Mouse (Mus musculus): ENCODE results near the gene Prkch. TPM values are rescaled to one million over a fixed set of nuclear protein-coding genes. Genes with fewer than 3 reads are reported as not detected.

The Prkch gene
- polyA plus RNA-seq, 1 experiment from 2014 or later: 6.1 TPM

DNA sequence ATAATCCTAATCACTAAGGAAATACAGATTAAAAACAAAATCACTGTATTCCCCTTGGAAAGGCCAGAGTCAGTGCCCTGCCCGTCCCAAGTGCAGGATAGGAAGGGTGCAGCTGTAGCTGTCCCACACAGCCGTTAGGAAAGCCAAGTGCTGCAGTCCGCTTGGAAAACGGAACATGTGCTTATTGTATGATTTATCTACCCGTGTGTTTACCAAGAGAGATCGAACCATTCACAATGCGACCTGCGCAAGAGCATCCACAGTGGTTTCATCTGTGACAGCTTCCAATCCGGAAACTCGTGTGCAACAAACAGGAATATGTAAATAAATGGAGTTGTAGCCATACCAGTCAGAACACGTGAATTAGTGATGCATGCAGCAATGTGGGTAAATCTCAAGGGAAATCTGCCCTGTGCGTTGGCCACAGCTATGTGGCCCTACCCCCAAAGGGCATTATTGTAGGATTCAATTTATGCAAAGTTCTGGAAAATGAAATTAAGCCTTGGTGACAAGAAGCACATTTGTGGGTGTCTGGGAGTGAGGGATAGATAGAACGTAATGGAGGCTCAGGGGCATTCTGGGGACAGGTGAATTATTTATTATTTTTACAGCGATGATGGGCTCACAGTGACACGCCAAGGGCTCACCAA, 6.2 kb downstream of the Prkch start:
- Histone ChIP-seq H3K4me2 (no peak overlapping the region), H3K27me3 (ENCODE audit: control insufficient read depth, insufficient read depth, low read length) (peaks cover 11% of the 10 kb centered on the region), H3K36me3 (ENCODE audit: control insufficient read depth, insufficient read depth, low read length) (no peaks in the 10 kb centered on the region), H3K9me3 (ENCODE audit: control insufficient read depth, low read length) (no peaks in the 10 kb centered on the region), H3K9ac (ENCODE audit: low read length) (no peak overlapping the region), H3K4me3 (ENCODE audit: low read depth, low read length) (no peak overlapping the region), H3K27ac (ENCODE audit: low read depth, low read length) (no peak overlapping the region), H3K4me1 (ENCODE audit: control insufficient read depth, insufficient read depth, low read length) (no peaks in the 10 kb centered on the region)
- DNase-seq (ENCODE audit: low spot score, missing footprints) (no peak), ATAC-seq (ENCODE audit: low FRiP score) (no peak)
- 89% methylated on average over 15 of the region's 15 CpGs for WGBS

DNA sequence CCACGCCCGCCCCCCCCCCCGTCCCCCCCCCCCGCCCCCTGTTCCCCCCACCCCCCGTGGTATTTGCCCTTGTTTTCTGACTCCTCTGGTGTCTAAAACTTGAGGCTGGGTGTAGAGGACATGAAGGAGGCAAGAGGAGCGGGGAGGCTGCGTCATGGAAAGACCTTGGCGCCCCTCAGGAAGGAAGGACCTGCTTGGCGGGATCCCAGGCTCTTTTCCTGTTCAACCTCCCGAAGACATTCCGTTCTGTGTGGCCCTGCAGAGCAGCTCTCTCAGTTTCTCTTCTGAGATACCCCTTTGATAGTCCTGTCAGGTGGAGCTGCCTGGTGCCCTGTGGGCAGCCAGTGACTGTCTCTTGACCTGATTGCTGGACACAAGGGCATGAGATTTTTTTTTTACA, 7.0 kb downstream of the Prkch start:
- 69% methylated on average over 9 of the region's 11 CpGs for WGBS
- Histone ChIP-seq H3K27me3 (ENCODE audit: control insufficient read depth, insufficient read depth, low read length) (peaks cover 4% of the 10 kb centered on the region; the same call in 1 of the 2 replicates), H3K4me2 (no peak overlapping the region), H3K9me3 (ENCODE audit: control insufficient read depth, low read length) (no peaks in the 10 kb centered on the region), H3K36me3 (ENCODE audit: control insufficient read depth, insufficient read depth, low read length) (no peaks in the 10 kb centered on the region), H3K4me1 (ENCODE audit: control insufficient read depth, insufficient read depth, low read length) (no peaks in the 10 kb centered on the region), H3K27ac (ENCODE audit: low read depth, low read length) (no peak overlapping the region), H3K9ac (ENCODE audit: low read length) (no peak overlapping the region), H3K4me3 (ENCODE audit: low read depth, low read length) (no peak overlapping the region)
- no peak for DNase-seq (ENCODE audit: low spot score, missing footprints)
- no peak for ATAC-seq (ENCODE audit: low FRiP score)

DNA sequence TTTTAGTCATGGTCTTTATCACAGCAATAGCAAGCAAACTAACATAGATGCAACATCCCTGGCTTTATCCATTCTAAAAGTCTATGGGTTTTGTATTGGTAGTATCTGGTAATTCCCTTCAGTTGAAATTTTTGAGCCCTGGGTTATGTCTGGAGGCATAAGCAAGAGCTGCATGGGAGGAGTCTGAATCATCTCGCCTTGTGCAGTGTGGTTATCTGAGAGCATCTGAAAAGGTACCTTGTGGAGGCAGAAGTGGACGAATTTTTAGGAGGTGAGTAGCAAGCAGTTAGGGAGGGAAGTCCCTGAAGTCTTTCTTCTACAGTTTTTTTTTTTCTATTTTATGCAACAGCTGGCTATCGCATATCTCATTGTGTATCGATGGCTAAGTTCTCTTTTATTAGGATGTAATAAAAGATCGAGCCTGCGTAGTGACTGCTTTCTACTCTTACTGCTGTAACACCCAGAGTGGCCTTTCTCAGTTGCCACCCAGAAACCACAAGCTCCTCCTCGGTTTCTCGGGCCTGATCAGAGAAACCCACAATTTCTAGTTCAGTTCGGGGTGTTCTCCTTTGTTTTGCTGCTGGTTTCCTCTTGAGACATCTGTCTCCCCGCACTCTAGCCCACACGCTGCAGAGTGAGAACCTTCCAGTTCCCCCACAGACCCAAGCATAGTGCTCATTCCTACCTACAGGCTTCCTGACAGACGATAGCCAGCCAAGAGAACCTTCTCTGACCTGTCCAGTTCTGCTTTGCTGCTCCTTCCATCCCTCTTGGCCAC, 8.6 kb downstream of the Prkch start:
- 90% methylated on average over 12 of the region's 12 CpGs for WGBS
- no peak overlapping the region for H3K4me3 ChIP-seq (ENCODE audit: low read depth, low read length)
- no peak overlapping the region for H3K27ac ChIP-seq (ENCODE audit: low read depth, low read length)
- H3K9ac ChIP-seq (ENCODE audit: low read length): no peak overlapping the region
- no peak for DNase-seq (ENCODE audit: low spot score, missing footprints)
- no peaks in the 10 kb centered on the region for H3K27me3 ChIP-seq (ENCODE audit: control insufficient read depth, insufficient read depth, low read length)
- no peaks in the 10 kb centered on the region for H3K9me3 ChIP-seq (ENCODE audit: control insufficient read depth, low read length)
- no peak for ATAC-seq (ENCODE audit: low FRiP score)
- H3K4me2 ChIP-seq: no peak overlapping the region
- H3K4me1 ChIP-seq (ENCODE audit: control insufficient read depth, insufficient read depth, low read length): no peaks in the 10 kb centered on the region
- H3K36me3 ChIP-seq (ENCODE audit: control insufficient read depth, insufficient read depth, low read length): no peaks in the 10 kb centered on the region

DNA sequence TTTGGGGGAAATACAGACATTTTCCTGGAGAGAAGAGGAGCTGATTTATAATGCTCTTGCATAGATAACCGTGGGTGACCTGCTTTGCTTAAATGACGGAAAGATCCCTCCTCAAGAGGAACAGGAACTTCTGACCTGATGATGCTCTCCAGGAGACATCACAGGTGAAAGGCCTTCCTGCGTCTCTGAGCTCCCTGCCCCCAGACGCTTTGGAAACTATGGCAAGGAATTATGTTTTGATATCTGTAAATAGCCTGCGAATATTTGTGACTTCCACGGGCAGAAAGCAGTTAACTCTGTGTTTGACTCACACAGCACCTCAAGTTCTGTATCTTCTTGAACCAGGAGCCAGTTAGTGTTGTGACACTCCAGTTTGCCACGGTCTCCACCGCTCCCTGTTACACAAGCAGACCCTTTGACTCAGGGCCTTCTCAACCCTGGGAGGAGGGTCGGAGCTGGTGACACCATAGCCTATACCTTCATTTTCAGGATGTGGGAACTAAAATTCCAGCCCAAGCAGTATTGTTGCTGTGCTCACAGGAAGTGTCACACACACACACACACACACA, 9.7 kb downstream of the Prkch start:
- WGBS: 87% methylated on average over 9 of the region's 9 CpGs
- H3K4me2 ChIP-seq: no peak overlapping the region
- DNase-seq (ENCODE audit: low spot score, missing footprints) (no peak), ATAC-seq (ENCODE audit: low FRiP score) (no peak)
- H3K27me3 ChIP-seq (ENCODE audit: control insufficient read depth, insufficient read depth, low read length): no peaks in the 10 kb centered on the region
- H3K4me1 ChIP-seq (ENCODE audit: control insufficient read depth, insufficient read depth, low read length): no peaks in the 10 kb centered on the region
- H3K9ac ChIP-seq (ENCODE audit: low read length): no peak overlapping the region
- H3K36me3 ChIP-seq (ENCODE audit: control insufficient read depth, insufficient read depth, low read length): no peaks in the 10 kb centered on the region
- no peak overlapping the region for H3K27ac ChIP-seq (ENCODE audit: low read depth, low read length)
- H3K9me3 ChIP-seq (ENCODE audit: control insufficient read depth, low read length): no peaks in the 10 kb centered on the region
- H3K4me3 ChIP-seq (ENCODE audit: low read depth, low read length): no peak overlapping the region

DNA sequence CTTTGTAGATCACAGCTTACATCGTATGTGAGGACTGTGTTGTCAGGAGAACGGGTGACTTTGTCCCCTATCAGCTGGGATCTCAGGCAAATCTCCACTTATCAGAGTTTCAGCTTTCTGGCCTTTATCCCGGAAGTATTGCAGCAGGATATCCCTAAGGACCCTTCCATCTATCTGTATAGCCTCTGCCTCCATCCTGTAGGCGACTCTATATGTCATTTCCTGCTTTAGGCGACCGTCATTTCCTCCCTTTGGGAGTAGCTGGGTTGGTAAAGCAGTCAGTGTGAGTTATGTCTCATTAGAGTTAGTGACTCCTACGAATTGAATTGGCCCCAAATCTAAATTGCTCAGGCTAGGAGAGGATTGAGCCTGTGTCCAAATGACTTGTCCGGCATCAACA, 10.6 kb downstream of the Prkch start:
- no peaks in the 10 kb centered on the region for H3K27me3 ChIP-seq (ENCODE audit: control insufficient read depth, insufficient read depth, low read length)
- H3K4me3 ChIP-seq (ENCODE audit: low read depth, low read length): no peak overlapping the region
- no peak overlapping the region for H3K4me2 ChIP-seq
- H3K27ac ChIP-seq (ENCODE audit: low read depth, low read length): no peak overlapping the region
- peaks cover under 1% of the 10 kb centered on the region; the same call in 1 of the 2 replicates for H3K4me1 ChIP-seq (ENCODE audit: control insufficient read depth, insufficient read depth, low read length)
- DNase-seq (ENCODE audit: low spot score, missing footprints) (no peak), ATAC-seq (ENCODE audit: low FRiP score) (no peak)
- no peaks in the 10 kb centered on the region for H3K36me3 ChIP-seq (ENCODE audit: control insufficient read depth, insufficient read depth, low read length)
- no peaks in the 10 kb centered on the region for H3K9me3 ChIP-seq (ENCODE audit: control insufficient read depth, low read length)
- 82% methylated on average over 8 of the region's 8 CpGs for WGBS
- H3K9ac ChIP-seq (ENCODE audit: low read length): no peak overlapping the region

DNA sequence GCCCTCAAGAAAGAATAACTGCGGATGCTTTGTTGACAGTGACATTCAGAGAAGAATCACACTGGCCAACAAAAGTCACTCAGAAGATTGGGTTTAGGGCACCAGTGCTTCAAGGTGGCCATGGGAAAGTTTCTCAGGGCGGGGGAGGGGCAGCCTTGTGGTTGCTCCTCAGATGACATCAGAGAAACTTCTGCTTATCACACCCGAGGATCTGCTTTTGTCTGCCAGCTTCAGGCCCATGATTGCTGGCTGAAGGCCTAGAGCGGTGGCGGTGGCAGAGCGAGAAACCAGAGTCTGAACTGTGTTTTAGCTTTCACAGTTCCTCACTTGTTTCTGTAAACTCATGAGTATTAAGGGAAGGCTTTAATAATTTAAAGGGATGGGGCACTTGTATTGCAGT, 13.6 kb downstream of the Prkch start:
- Histone ChIP-seq H3K9me3 (ENCODE audit: control insufficient read depth, low read length) (no peaks in the 10 kb centered on the region), H3K4me2 (no peak overlapping the region), H3K4me1 (ENCODE audit: control insufficient read depth, insufficient read depth, low read length) (peaks cover 4% of the 10 kb centered on the region; the same call in 1 of the 2 replicates), H3K36me3 (ENCODE audit: control insufficient read depth, insufficient read depth, low read length) (no peaks in the 10 kb centered on the region), H3K27ac (ENCODE audit: low read depth, low read length) (no peak overlapping the region), H3K4me3 (ENCODE audit: low read depth, low read length) (no peak overlapping the region), H3K9ac (ENCODE audit: low read length) (no peak overlapping the region), H3K27me3 (ENCODE audit: control insufficient read depth, insufficient read depth, low read length) (no peaks in the 10 kb centered on the region)
- 70% methylated on average over 6 of the region's 6 CpGs for WGBS
- no peak for DNase-seq (ENCODE audit: low spot score, missing footprints)
- no peak for ATAC-seq (ENCODE audit: low FRiP score)

DNA sequence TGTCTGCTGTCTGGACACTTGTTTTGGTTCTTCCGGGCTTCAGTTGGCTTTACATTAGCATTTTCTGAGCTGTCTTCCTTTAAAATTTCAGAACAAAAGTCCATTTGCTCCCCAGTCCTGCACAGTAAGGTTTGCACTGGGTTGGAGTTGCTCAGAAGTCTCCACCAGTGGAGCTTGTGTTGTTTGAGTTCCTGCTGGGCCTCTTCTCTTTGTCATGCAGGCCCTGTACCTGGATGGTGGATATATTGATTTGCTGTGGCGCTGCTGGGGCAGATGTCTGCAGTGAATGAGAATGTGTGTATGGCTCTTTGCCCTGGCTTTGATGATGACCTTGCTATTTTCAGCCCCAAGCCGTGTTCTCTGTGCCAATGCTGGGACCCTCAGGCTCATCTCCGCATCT, 15.9 kb downstream of the Prkch start:
- H3K4me1 ChIP-seq (ENCODE audit: control insufficient read depth, insufficient read depth, low read length): peaks cover 4% of the 10 kb centered on the region; the same call in 1 of the 2 replicates
- no peaks in the 10 kb centered on the region for H3K27me3 ChIP-seq (ENCODE audit: control insufficient read depth, insufficient read depth, low read length)
- H3K27ac ChIP-seq (ENCODE audit: low read depth, low read length): no peak overlapping the region
- H3K9ac ChIP-seq (ENCODE audit: low read length): no peak overlapping the region
- H3K4me2 ChIP-seq: no peak overlapping the region
- H3K9me3 ChIP-seq (ENCODE audit: control insufficient read depth, low read length): no peaks in the 10 kb centered on the region
- no peak for ATAC-seq (ENCODE audit: low FRiP score)
- H3K4me3 ChIP-seq (ENCODE audit: low read depth, low read length): no peak overlapping the region
- DNase-seq (ENCODE audit: low spot score, missing footprints): no peak
- WGBS: 54% methylated on average over 4 of the region's 4 CpGs
- no peaks in the 10 kb centered on the region for H3K36me3 ChIP-seq (ENCODE audit: control insufficient read depth, insufficient read depth, low read length)

DNA sequence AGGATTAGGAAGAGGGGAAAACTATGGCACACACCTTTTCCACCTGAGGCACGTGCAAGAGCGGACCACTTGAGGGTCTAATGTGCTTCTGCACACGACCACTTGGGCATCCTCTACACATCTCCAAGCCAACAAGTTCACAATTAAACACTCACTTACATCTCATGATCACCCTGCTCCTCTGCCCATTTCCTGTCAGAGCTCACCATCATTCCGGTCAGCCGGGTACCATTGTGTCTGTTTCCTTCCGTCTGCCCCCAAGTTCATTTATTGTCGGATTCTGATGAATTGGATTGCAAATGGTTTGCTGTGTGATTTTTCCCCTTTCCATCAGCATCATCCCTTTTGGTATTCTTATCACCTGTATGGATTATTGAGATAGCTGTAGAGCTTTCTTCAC, 18.4 kb downstream of the Prkch start:
- ATAC-seq (ENCODE audit: low FRiP score): no peak

DNA sequence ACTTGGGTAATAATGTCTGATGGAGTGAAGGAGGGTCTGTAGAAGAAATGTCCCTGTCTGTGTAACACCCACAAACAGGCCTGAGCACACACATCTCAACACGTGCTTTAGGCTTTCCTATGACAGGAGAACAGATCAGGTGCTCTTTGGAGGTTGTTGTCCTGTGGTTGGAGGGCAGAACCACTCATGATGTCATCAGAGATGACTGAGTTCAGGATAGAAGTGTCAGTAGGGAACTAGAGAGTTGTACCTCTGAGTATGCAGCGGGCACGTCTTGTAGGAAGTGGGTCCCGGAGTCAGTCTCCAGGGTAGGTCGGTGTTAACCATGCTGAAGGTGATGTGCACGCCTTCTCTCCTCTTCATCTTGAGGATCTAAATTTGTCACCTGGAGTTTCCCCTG, 19.1 kb downstream of the Prkch start:
- H3K27me3 ChIP-seq (ENCODE audit: control insufficient read depth, insufficient read depth, low read length): no peaks in the 10 kb centered on the region
- H3K4me1 ChIP-seq (ENCODE audit: control insufficient read depth, insufficient read depth, low read length): peaks cover 7% of the 10 kb centered on the region; the same call in 1 of the 2 replicates
- no peak overlapping the region for H3K27ac ChIP-seq (ENCODE audit: low read depth, low read length)
- 92% methylated on average over 6 of the region's 6 CpGs for WGBS
- no peak overlapping the region for H3K4me2 ChIP-seq
- DNase-seq (ENCODE audit: low spot score, missing footprints): no peak
- H3K9me3 ChIP-seq (ENCODE audit: control insufficient read depth, low read length): no peaks in the 10 kb centered on the region
- ATAC-seq (ENCODE audit: low FRiP score): no peak
- H3K4me3 ChIP-seq (ENCODE audit: low read depth, low read length): no peak overlapping the region
- H3K9ac ChIP-seq (ENCODE audit: low read length): no peak overlapping the region
- H3K36me3 ChIP-seq (ENCODE audit: control insufficient read depth, insufficient read depth, low read length): no peaks in the 10 kb centered on the region

More for the DNA sequence above, 18.4 kb downstream of the Prkch start:
- no peak overlapping the region for H3K27ac ChIP-seq (ENCODE audit: low read depth, low read length)
- H3K4me2 ChIP-seq: no peak overlapping the region
- WGBS: 89% methylated on average over 7 of the region's 7 CpGs
- no peaks in the 10 kb centered on the region for H3K9me3 ChIP-seq (ENCODE audit: control insufficient read depth, low read length)
- DNase-seq (ENCODE audit: low spot score, missing footprints): no peak
- H3K27me3 ChIP-seq (ENCODE audit: control insufficient read depth, insufficient read depth, low read length): no peaks in the 10 kb centered on the region
- no peak overlapping the region for H3K4me3 ChIP-seq (ENCODE audit: low read depth, low read length)
- no peaks in the 10 kb centered on the region for H3K36me3 ChIP-seq (ENCODE audit: control insufficient read depth, insufficient read depth, low read length)
- H3K4me1 ChIP-seq (ENCODE audit: control insufficient read depth, insufficient read depth, low read length): peaks cover 7% of the 10 kb centered on the region; the same call in 1 of the 2 replicates
- H3K9ac ChIP-seq (ENCODE audit: low read length): no peak overlapping the region

Measured in midbrain, embryonic 11.5 days (tissue).